Mouse (Mus musculus): Measurements from ENCODE around the gene Lhfpl4. TPM values are rescaled to one million over a fixed set of nuclear protein-coding genes. Genes with fewer than 3 reads are reported as not detected.

Gene Lhfpl4
- polyA plus RNA-seq, 1 experiment: 1.7 TPM

DNA sequence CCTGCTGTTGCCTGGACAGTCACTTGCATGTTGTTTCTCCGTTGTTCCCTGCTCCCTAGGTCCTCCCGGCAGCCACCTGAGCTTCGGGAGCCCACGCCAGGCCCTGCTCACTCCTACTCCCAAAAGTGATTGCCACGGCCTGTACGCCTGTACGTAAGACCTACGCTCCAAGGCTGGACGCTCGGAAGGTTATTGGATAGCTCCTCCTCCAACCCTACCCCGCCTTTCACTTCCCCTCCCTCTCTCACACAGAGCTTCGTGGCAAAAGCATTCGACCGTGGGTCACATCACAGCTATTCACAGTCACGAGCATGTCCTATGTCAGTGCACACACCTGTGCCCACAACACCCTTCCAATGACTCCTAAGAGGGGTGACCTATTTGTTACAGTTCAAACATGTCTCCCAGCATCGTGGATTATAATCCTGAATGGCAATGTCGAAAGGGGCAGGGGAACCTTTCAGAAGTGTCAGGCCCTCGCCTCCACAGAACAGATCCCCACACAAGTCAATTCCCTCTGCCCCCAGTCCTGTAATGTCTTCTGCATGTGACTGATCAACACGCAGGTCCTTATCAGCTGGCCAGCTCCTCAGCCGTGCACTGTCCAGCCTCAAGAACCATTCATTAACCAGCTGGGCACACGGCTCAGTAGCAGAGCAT, 10.2 kb downstream of the Lhfpl4 start:
- H3K4me1 ChIP-seq (ENCODE audit: control insufficient read depth, insufficient read depth, low read length): no peaks in the 10 kb centered on the region
- no peaks in the 10 kb centered on the region for H3K27me3 ChIP-seq (ENCODE audit: control insufficient read depth, insufficient read depth, low read length, poor library complexity, severe bottlenecking)

GRCm38 (mm10) chr6:113184163-113184562, 11.0 kb downstream of the Lhfpl4 start:
- Histone ChIP-seq H3K4me3 (ENCODE audit: low read depth, low read length) (no peak overlapping the region), H3K9me3 (replicated peaks; ENCODE audit: control insufficient read depth, insufficient read depth, low read length, poor library complexity, severe bottlenecking) (no peaks in the 10 kb centered on the region), H3K9ac (ENCODE audit: low read depth, poor library complexity, severe bottlenecking) (no peak overlapping the region), H3K27me3 (ENCODE audit: control insufficient read depth, insufficient read depth, low read length, poor library complexity, severe bottlenecking) (no peaks in the 10 kb centered on the region), H3K4me1 (ENCODE audit: control insufficient read depth, insufficient read depth, low read length) (no peaks in the 10 kb centered on the region), H3K27ac (ENCODE audit: insufficient read depth, low read length) (no peak overlapping the region), H3K36me3 (ENCODE audit: control insufficient read depth, insufficient read depth, low read length, poor library complexity, severe bottlenecking) (no peaks in the 10 kb centered on the region)
- no peak for TF ChIP-seq EP300 (IDR thresholded peaks at IDR 0.05; ENCODE audit: insufficient read depth, low read depth, low read length)
- no peak for TF ChIP-seq POLR2A (IDR thresholded peaks at IDR 0.05; ENCODE audit: insufficient read depth, low read length)
- TF ChIP-seq CTCF (IDR thresholded peaks at IDR 0.05; ENCODE audit: low read depth, low read length): no peak

More for the DNA sequence above, 10.2 kb downstream of the Lhfpl4 start:
- Histone ChIP-seq H3K9me3 (replicated peaks; ENCODE audit: control insufficient read depth, insufficient read depth, low read length, poor library complexity, severe bottlenecking) (no peaks in the 10 kb centered on the region), H3K36me3 (ENCODE audit: control insufficient read depth, insufficient read depth, low read length, poor library complexity, severe bottlenecking) (no peaks in the 10 kb centered on the region), H3K4me3 (ENCODE audit: low read depth, low read length) (no peak overlapping the region), H3K9ac (ENCODE audit: low read depth, poor library complexity, severe bottlenecking) (no peak overlapping the region), H3K27ac (ENCODE audit: insufficient read depth, low read length) (no peak overlapping the region)
- TF ChIP-seq EP300 (IDR thresholded peaks at IDR 0.05; ENCODE audit: insufficient read depth, low read depth, low read length) (no peak), POLR2A (IDR thresholded peaks at IDR 0.05; ENCODE audit: insufficient read depth, low read length) (no peak), CTCF (IDR thresholded peaks at IDR 0.05; ENCODE audit: low read depth, low read length) (no peak)

DNA sequence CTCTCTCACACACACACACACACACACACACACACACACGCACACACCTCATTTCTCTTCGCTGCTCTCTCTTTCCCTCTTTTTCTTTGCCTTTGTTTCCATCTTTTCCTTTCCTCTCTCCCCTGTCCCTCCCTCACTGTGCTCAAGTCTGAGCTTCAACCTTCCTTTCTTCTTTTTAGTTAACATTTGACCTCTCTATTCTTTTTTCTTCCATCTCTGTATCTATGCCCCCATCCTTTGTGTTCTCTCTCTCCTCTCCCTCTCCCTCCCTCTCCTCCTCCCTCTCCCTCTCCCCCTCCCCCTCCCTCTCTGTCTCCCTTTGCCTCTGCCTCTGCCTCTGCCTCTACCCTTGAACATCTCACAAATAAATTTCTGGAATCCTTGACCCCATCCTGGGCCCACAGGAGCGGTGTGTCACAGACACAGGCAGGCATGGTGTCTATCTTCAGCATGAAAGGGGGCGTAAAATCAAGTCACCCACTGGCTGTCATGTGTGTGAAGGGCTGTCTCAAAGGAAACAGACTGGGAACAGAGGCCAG, 15.9 kb downstream of the Lhfpl4 start:
- no peaks in the 10 kb centered on the region for H3K9me3 ChIP-seq (replicated peaks; ENCODE audit: control insufficient read depth, insufficient read depth, low read length, poor library complexity, severe bottlenecking)
- H3K9ac ChIP-seq (ENCODE audit: low read depth, poor library complexity, severe bottlenecking): no peak overlapping the region
- TF ChIP-seq POLR2A (IDR thresholded peaks at IDR 0.05; ENCODE audit: insufficient read depth, low read length): no peak
- TF ChIP-seq EP300 (IDR thresholded peaks at IDR 0.05; ENCODE audit: insufficient read depth, low read depth, low read length): no peak
- no peak for TF ChIP-seq CTCF (IDR thresholded peaks at IDR 0.05; ENCODE audit: low read depth, low read length)
- no peaks in the 10 kb centered on the region for H3K4me1 ChIP-seq (ENCODE audit: control insufficient read depth, insufficient read depth, low read length)
- no peak overlapping the region for H3K27ac ChIP-seq (ENCODE audit: insufficient read depth, low read length)
- H3K36me3 ChIP-seq (ENCODE audit: control insufficient read depth, insufficient read depth, low read length, poor library complexity, severe bottlenecking): no peaks in the 10 kb centered on the region
- H3K4me3 ChIP-seq (ENCODE audit: low read depth, low read length): no peak overlapping the region
- H3K27me3 ChIP-seq (ENCODE audit: control insufficient read depth, insufficient read depth, low read length, poor library complexity, severe bottlenecking): no peaks in the 10 kb centered on the region

- no peaks in the 10 kb centered on the region for H3K4me1 ChIP-seq (ENCODE audit: control insufficient read depth, insufficient read depth, low read length)
- no peak overlapping the region for H3K27ac ChIP-seq (ENCODE audit: insufficient read depth, low read length)
- TF ChIP-seq POLR2A (IDR thresholded peaks at IDR 0.05; ENCODE audit: insufficient read depth, low read length) (no peak), EP300 (IDR thresholded peaks at IDR 0.05; ENCODE audit: insufficient read depth, low read depth, low read length) (no peak), CTCF (IDR thresholded peaks at IDR 0.05; ENCODE audit: low read depth, low read length) (no peak)
- no peaks in the 10 kb centered on the region for H3K36me3 ChIP-seq (ENCODE audit: control insufficient read depth, insufficient read depth, low read length, poor library complexity, severe bottlenecking)
- no peaks in the 10 kb centered on the region for H3K9me3 ChIP-seq (replicated peaks; ENCODE audit: control insufficient read depth, insufficient read depth, low read length, poor library complexity, severe bottlenecking)
- H3K9ac ChIP-seq (ENCODE audit: low read depth, poor library complexity, severe bottlenecking): no peak overlapping the region
- no peak overlapping the region for H3K4me3 ChIP-seq (ENCODE audit: low read depth, low read length)
- H3K27me3 ChIP-seq (ENCODE audit: control insufficient read depth, insufficient read depth, low read length, poor library complexity, severe bottlenecking): no peaks in the 10 kb centered on the region
These were observed 16.6 kb downstream of the Lhfpl4 start for GRCm38 (mm10) chr6:113178286-113179194.

- H3K9me3 ChIP-seq (replicated peaks; ENCODE audit: control insufficient read depth, insufficient read depth, low read length, poor library complexity, severe bottlenecking): no peaks in the 10 kb centered on the region
- H3K27ac ChIP-seq (ENCODE audit: insufficient read depth, low read length): no peak overlapping the region
- H3K4me1 ChIP-seq (ENCODE audit: control insufficient read depth, insufficient read depth, low read length): no peaks in the 10 kb centered on the region
- no peaks in the 10 kb centered on the region for H3K27me3 ChIP-seq (ENCODE audit: control insufficient read depth, insufficient read depth, low read length, poor library complexity, severe bottlenecking)
- no peak overlapping the region for H3K4me3 ChIP-seq (ENCODE audit: low read depth, low read length)
- no peaks in the 10 kb centered on the region for H3K36me3 ChIP-seq (ENCODE audit: control insufficient read depth, insufficient read depth, low read length, poor library complexity, severe bottlenecking)
- no peak overlapping the region for H3K9ac ChIP-seq (ENCODE audit: low read depth, poor library complexity, severe bottlenecking)
- TF ChIP-seq CTCF (IDR thresholded peaks at IDR 0.05; ENCODE audit: low read depth, low read length) (no peak), POLR2A (IDR thresholded peaks at IDR 0.05; ENCODE audit: insufficient read depth, low read length) (no peak), EP300 (IDR thresholded peaks at IDR 0.05; ENCODE audit: insufficient read depth, low read depth, low read length) (no peak)
These were observed 18.6 kb downstream of the Lhfpl4 start for GRCm38 (mm10) chr6:113176613-113177012.
